Mouse (Mus musculus) megakaryocyte, embryonic 14.5 days (primary cell): ENCODE results near the gene Kcnab2. TPM values are rescaled to one million over a fixed set of nuclear protein-coding genes. Genes with fewer than 3 reads are reported as not detected.

Source experiments
- H3K27me3 ChIP-seq: replicated peaks from 2 replicates; pipeline ENCODE3; 2012; ENCODE audit warnings: inconsistent platforms
- H3K36me3 ChIP-seq: replicated peaks from 2 replicates; pipeline ENCODE3; 2012; ENCODE audit warnings: low read length, inconsistent platforms, mixed read lengths
- H3K4me1 ChIP-seq: 2 replicates; pipeline ENCODE4 v1.6.1; 2012; ENCODE audit warnings: inconsistent platforms
- H3K4me3 ChIP-seq: replicated peaks from 2 replicates; pipeline ENCODE3; 2012; ENCODE audit warnings: moderate library complexity, mild to moderate bottlenecking, inconsistent platforms
- H3K9me3 ChIP-seq: 2 replicates; pipeline ENCODE4 v1.6.1; 2012; ENCODE audit warnings: inconsistent platforms
- FLI1 ChIP-seq: IDR thresholded peaks from 2 replicates; pipeline ENCODE4 v1.6.1; 2012; ENCODE audit warnings: low read length, inconsistent platforms, mixed read lengths
- GATA1 ChIP-seq: IDR thresholded peaks from 3 replicates; pipeline ENCODE4 v1.6.1; 2012; ENCODE audit warnings: mixed read lengths, low read length, inconsistent platforms, borderline replicate concordance
- polyA plus RNA-seq: library from polyadenylated mRNA; stranded (reverse); fragments of >175 nt; gene quantifications from 2 replicates; pipeline ENCODE4 v1.2.3, GENCODE M21; 2012; ENCODE audit warnings: low replicate concordance; ENCODE audit not compliant: insufficient read depth

Kcnab2 gene
- polyA plus RNA-seq, 1 experiment: 37.9 TPM

DNA sequence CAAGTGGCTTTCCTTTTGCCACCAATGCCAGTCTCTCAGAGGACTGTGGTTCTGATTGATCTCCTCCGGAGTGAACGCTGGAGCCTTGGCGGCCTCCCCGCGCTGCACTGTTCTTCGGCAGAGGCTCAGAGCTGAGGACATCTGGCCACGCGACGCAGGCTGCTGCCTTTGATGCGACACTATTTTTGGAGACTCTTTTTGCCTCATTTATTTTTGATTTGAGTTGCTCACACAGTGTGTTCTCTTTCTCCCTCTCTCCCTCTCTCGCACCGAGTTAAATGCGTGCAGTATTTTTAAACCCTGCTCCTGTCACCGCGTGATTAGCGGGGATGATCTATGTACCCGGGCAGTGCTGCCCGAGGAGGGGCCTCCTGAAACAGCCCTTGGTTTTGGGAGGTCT is 21.1 kb downstream of the Kcnab2 start:
- Histone ChIP-seq H3K4me1 (peaks cover 5% of the 10 kb centered on the region; the same call in 1 of the 2 replicates), H3K9me3 (peaks cover 6% of the 10 kb centered on the region), H3K36me3 (no peaks in the 10 kb centered on the region), H3K4me3 (no peak overlapping the region), H3K27me3 (peaks cover 32% of the 10 kb centered on the region)
- TF ChIP-seq FLI1 (no peak), GATA1 (no peak)

GRCm38 (mm10) chr4:152454153-152454552 is 23.5 kb downstream of the Kcnab2 start:
- Histone ChIP-seq H3K27me3 (peaks cover 26% of the 10 kb centered on the region), H3K9me3 (peaks cover 12% of the 10 kb centered on the region), H3K4me3 (no peak overlapping the region), H3K4me1 (peaks cover 16% of the 10 kb centered on the region; the same call in 1 of the 2 replicates), H3K36me3 (no peaks in the 10 kb centered on the region)
- TF ChIP-seq FLI1: no peak
- no peak for TF ChIP-seq GATA1

- H3K36me3 ChIP-seq: no peaks in the 10 kb centered on the region
- TF ChIP-seq GATA1 (no peak), FLI1 (no peak)
- no peak overlapping the region for H3K4me3 ChIP-seq
- H3K27me3 ChIP-seq: peaks cover 26% of the 10 kb centered on the region
- H3K4me1 ChIP-seq: peaks cover 27% of the 10 kb centered on the region
- H3K9me3 ChIP-seq: peaks cover 12% of the 10 kb centered on the region
Measured at GRCm38 (mm10) chr4:152453079-152453478, 24.6 kb downstream of the Kcnab2 start.

DNA sequence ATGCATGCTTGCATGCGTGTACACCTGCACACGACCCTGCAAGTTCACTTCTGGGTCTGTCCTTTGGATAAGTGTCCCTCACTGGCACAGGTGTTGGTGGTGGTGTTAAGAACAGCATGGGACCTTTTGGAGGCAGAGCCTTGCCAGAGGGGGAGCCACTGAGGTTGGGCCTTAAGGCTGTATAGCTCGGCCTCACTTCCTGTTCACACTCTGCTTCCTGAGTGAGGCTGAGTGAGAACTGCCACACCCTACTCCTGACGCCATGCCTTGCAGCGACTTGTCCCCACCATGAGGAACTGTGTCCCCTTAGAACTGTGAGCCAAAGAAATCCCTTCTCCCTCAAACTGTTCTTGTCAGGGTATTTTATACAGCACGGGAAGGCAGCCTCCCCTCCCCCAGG is 26.3 kb downstream of the Kcnab2 start:
- H3K36me3 ChIP-seq: no peaks in the 10 kb centered on the region
- H3K27me3 ChIP-seq: peaks cover 17% of the 10 kb centered on the region
- peaks cover 38% of the 10 kb centered on the region for H3K4me1 ChIP-seq
- TF ChIP-seq GATA1 (no peak), FLI1 (no peak)
- H3K4me3 ChIP-seq: no peak overlapping the region
- peaks cover 12% of the 10 kb centered on the region for H3K9me3 ChIP-seq

DNA sequence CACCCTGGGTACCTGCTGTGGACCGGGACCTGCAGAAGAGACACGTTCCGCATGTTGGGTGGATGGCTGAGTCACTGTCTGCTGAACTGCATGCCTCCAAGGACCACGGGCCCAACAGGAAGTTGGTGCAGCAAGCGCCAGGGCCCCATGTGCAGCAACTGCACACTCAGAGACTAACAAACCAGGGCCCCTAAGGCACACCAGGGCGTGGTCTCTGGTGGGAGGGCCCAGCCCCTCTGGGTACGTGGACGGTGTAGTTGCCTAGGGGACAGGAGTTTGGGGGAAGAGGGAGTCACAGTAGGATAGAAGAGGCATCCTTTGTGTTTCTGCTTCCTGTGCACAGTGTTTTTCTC is 29.0 kb downstream of the Kcnab2 start:
- no peak for TF ChIP-seq GATA1
- Histone ChIP-seq H3K36me3 (peaks cover 9% of the 10 kb centered on the region), H3K4me3 (peak overlapping the region; percentile 89), H3K4me1 (peaks cover 56% of the 10 kb centered on the region), H3K9me3 (peaks cover 12% of the 10 kb centered on the region), H3K27me3 (peaks cover 4% of the 10 kb centered on the region)

- Histone ChIP-seq H3K27me3 (peaks cover 4% of the 10 kb centered on the region), H3K9me3 (peaks cover 15% of the 10 kb centered on the region), H3K36me3 (peaks cover 14% of the 10 kb centered on the region), H3K4me1 (peaks cover 56% of the 10 kb centered on the region), H3K4me3 (peak overlapping the region; percentile 89)
- no peak for TF ChIP-seq FLI1
- TF ChIP-seq GATA1: no peak
Measured at GRCm38 (mm10) chr4:152447731-152448665, 29.7 kb downstream of the Kcnab2 start.

DNA sequence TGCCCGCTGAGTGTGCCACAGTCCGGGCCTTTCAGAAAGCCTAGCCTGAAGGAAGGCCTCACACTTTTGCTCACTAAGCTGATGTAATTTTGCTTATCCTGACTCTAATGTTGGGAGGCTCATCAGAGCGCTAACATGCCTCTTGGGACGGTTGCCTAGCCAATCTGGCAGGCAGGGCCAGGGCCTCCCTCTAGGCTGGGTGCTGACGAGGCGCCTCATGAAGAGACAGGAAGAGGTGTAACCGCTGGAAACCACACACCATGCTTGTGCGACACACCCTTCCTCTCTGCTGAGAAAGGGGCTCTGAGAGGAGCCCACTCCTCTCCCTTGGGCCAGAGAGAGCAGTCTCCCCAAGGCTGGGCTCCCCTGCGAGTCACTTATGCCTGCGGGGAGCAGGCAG is 31.5 kb downstream of the Kcnab2 start:
- Histone ChIP-seq H3K36me3 (peaks cover 24% of the 10 kb centered on the region), H3K4me1 (peaks cover 52% of the 10 kb centered on the region), H3K9me3 (peaks cover 8% of the 10 kb centered on the region), H3K4me3 (peak overlapping the region; percentile 75), H3K27me3 (peaks cover 4% of the 10 kb centered on the region)
- TF ChIP-seq GATA1 (no peak), FLI1 (no peak)

- Histone ChIP-seq H3K27me3 (peaks cover 4% of the 10 kb centered on the region), H3K36me3 (peaks cover 30% of the 10 kb centered on the region), H3K9me3 (peaks cover 5% of the 10 kb centered on the region; the same call in 1 of the 2 replicates), H3K4me1 (peaks cover 19% of the 10 kb centered on the region), H3K4me3 (no peak overlapping the region)
- TF ChIP-seq FLI1 (no peak), GATA1 (no peak)
Measured at GRCm38 (mm10) chr4:152441536-152441935, 36.1 kb downstream of the Kcnab2 start.

- Histone ChIP-seq H3K27me3 (peaks cover 4% of the 10 kb centered on the region), H3K9me3 (peaks cover 5% of the 10 kb centered on the region; the same call in 1 of the 2 replicates), H3K36me3 (peaks cover 32% of the 10 kb centered on the region), H3K4me3 (no peak overlapping the region), H3K4me1 (peaks cover 13% of the 10 kb centered on the region)
- TF ChIP-seq FLI1 (no peak), GATA1 (no peak)
Measured at GRCm38 (mm10) chr4:152440882-152441281, 36.8 kb downstream of the Kcnab2 start.

GRCm38 (mm10) chr4:152435255-152435654 is 42.4 kb downstream of the Kcnab2 start:
- no peaks in the 10 kb centered on the region for H3K9me3 ChIP-seq
- no peaks in the 10 kb centered on the region for H3K27me3 ChIP-seq
- peaks cover 58% of the 10 kb centered on the region for H3K36me3 ChIP-seq
- no peak overlapping the region for H3K4me3 ChIP-seq
- TF ChIP-seq GATA1 (no peak), FLI1 (no peak)
- no peaks in the 10 kb centered on the region for H3K4me1 ChIP-seq

DNA sequence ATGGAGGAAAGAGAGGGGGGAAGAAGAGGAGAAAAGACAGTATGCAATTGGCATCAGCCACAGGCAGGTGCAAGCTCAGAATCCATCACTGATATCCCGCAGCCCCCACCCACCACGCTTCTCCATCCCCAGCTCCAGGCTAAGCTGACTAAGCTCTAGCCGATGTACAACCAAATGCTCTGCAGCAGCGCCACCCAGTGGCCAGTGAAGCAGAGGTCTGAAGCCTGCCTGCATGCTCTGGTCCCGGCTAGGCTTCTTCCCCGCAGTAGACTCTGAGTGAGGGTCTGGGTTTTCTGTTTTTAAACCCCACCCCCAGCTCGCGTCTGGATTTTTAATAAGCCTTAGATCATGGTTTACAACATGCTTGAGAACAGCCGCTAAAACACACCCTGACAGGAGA is 42.8 kb downstream of the Kcnab2 start:
- Histone ChIP-seq H3K36me3 (peaks cover 62% of the 10 kb centered on the region), H3K27me3 (no peaks in the 10 kb centered on the region), H3K4me3 (no peak overlapping the region), H3K4me1 (no peaks in the 10 kb centered on the region), H3K9me3 (no peaks in the 10 kb centered on the region)
- TF ChIP-seq GATA1 (no peak), FLI1 (no peak)
